Mouse (Mus musculus) lung, embryonic 14.5 days (tissue): ENCODE data around the gene Gdf9. TPM values are rescaled to one million over a fixed set of nuclear protein-coding genes. Genes with fewer than 3 reads are reported as not detected.

Experiments
- ATAC-seq: fragments of 200-750 bp; cut with Nextera tagmentation; 2 replicates; pipeline ENCODE4 v1.8.0; 2017; ENCODE audit warnings: mild to moderate bottlenecking, moderate TSS enrichment, moderate library complexity; ENCODE audit not compliant: insufficient read depth
- DNase-seq: peaks from one replicate; pipeline ENCODE4 v3.0.0-alpha.2; 2015
- H3K27ac ChIP-seq: fragments of 300-500 bp; sonication (generic); 2 replicates; pipeline ENCODE4 v1.5.1; 2014; ENCODE audit warnings: low read depth, mild to moderate bottlenecking, moderate library complexity
- H3K27me3 ChIP-seq: fragments of 300-500 bp; sonication (generic); 2 replicates; pipeline ENCODE4 v1.6.1; 2014; ENCODE audit warnings: low read length, control low read depth; ENCODE audit not compliant: insufficient read depth
- H3K36me3 ChIP-seq: fragments of 300-500 bp; sonication (generic); 2 replicates; pipeline ENCODE4 v1.6.1; 2014; ENCODE audit warnings: control low read depth; ENCODE audit not compliant: insufficient read depth
- H3K4me1 ChIP-seq: fragments of 300-500 bp; sonication (generic); 2 replicates; pipeline ENCODE4 v1.6.1; 2014; ENCODE audit warnings: antibody characterized with exemption, control low read depth; ENCODE audit not compliant: insufficient read depth
- H3K4me2 ChIP-seq: fragments of 300-500 bp; sonication (generic); 2 replicates; pipeline ENCODE4 v1.6.1; 2014; ENCODE audit warnings: mild to moderate bottlenecking
- H3K4me3 ChIP-seq: fragments of 300-500 bp; sonication (generic); 2 replicates; pipeline ENCODE4 v1.5.1; 2014; ENCODE audit warnings: low read depth, low read length
- H3K9ac ChIP-seq: fragments of 300-500 bp; sonication (generic); 2 replicates; pipeline ENCODE4 v1.6.1; 2014
- H3K9me3 ChIP-seq: fragments of 300-500 bp; sonication (generic); 2 replicates; pipeline ENCODE4 v1.6.1; 2016; ENCODE audit warnings: low read depth, low read length, control low read depth
- CTCF ChIP-seq: IDR thresholded peaks from 2 replicates; pipeline ENCODE4 v1.5.1; 2016; ENCODE audit warnings: antibody characterized with exemption, low read depth
- WGBS: fragments of 180-500 bp; shearing (Covaris S2); extraction: QIAGEN DNeasy Blood & Tissue Kit; methylation state at CpG from one replicate; pipeline ENCODE4 v1.1.7; 2014; 5-methylcytosine and 5-hydroxymethylcytosine counted together
- polyA plus RNA-seq: library from polyadenylated mRNA; unstranded; fragments of >200 nt; fragmentation: Nextera tagmentation; extraction: Ambion mirVana; gene quantifications from 2 replicates; pipeline ENCODE4 v1.2.1, GENCODE M21; 2014

The Gdf9 gene
- polyA plus RNA-seq, 1 experiment from 2014 or later = 2.0 TPM

DNA sequence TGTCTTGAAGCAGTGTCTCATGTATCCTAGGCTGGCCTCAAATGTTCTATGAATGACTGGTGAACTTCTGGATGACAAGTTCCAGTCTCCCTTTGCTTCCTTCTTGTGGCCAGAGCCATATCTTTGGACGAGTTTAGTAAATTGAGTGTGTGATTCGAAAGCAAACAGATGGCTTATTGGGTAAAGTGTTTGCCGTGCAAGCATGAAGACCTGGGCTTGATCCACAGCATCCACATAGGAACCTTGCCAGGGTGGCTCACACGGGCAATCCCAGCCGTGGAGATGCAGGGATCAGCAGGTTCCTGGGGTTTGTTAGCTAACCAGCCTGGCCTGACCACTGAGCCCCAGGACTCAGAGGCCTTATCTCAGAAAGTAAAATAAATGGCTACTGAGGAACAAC is 22.2 kb downstream of the Gdf9 start:
- no peak overlapping the region for H3K9ac ChIP-seq
- H3K36me3 ChIP-seq = no peaks in the 10 kb centered on the region
- H3K27me3 ChIP-seq = peaks cover 6% of the 10 kb centered on the region; the same call in 1 of the 2 replicates
- no peak overlapping the region for H3K27ac ChIP-seq
- H3K4me2 ChIP-seq = no peak overlapping the region
- no peak overlapping the region for H3K4me3 ChIP-seq
- WGBS = 69% methylated on average over 5 of the region's 5 CpGs
- no peak for TF ChIP-seq CTCF
- DNase-seq (no peak), ATAC-seq (no peak)
- peaks cover 5% of the 10 kb centered on the region; the same call in 1 of the 2 replicates for H3K4me1 ChIP-seq
- no peaks in the 10 kb centered on the region for H3K9me3 ChIP-seq

DNA sequence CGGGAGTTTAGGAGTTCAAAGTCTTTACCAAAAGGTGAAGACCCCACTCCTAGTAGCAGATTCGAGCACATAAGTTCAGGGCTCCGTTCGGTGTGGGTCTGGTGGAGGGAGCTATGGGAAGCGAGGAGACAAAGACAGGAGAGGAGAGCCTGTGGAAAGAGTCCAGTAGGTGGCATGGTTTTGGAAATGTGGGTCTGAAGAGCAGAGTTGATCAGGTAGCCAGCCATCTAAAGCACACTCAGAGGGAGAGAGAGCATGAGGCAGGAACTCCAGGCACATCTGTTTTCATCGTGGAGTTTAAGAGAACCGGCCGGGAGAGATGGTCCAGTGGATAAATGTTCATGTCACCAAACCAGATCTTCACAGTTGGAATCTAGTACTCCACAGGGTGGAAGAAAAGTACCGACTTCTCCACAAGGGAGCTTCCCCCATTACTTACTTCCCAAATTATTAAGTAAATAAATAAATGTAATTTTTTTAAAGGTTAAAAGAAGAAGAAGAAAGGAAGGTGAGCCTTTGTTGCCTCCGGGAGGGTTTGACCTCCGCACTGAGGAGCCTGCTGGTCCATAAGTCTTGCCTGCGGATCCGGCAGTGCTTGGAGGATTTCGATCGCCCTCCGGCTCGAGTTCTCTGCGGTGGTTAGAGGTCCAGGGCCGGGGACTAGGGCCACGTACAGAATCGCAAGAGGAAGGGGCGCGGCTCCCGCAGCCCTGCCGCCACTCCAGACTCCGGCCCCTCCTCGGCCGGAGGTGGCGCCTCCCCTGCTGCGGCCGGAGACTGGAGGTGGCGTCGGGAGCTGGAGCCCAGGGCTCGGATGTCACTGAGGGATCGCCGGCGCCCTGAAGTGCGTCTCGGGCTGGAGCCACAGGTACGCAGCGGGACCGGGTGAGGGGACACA is 25.9 kb downstream of the Gdf9 start, which contains the start of the genes Gm10447 and Shroom1:
Gm10447 (minus strand) TSS at position 637 of the 898 bp plus-strand sequence.
Shroom1 (plus strand) TSS at position 732 of the 898 bp plus-strand sequence.
- peak; percentile 60 for TF ChIP-seq CTCF
- H3K9me3 ChIP-seq = no peaks in the 10 kb centered on the region
- H3K27ac ChIP-seq = no peak within 1 kb of the TSS
- peak within 1 kb of the TSS; percentile 89 for H3K4me2 ChIP-seq
- ATAC-seq (peak; percentile 92), DNase-seq (peak; percentile 85)
- WGBS = 3% methylated on average over 42 of the region's 42 CpGs
- H3K36me3 ChIP-seq = no peaks in the 10 kb centered on the region
- peaks cover 12% of the 10 kb centered on the region for H3K27me3 ChIP-seq
- peak within 1 kb of the TSS; percentile 57 for H3K9ac ChIP-seq
- H3K4me1 ChIP-seq = no peaks in the 10 kb centered on the region
- peak within 1 kb of the TSS; percentile 54 for H3K4me3 ChIP-seq

DNA sequence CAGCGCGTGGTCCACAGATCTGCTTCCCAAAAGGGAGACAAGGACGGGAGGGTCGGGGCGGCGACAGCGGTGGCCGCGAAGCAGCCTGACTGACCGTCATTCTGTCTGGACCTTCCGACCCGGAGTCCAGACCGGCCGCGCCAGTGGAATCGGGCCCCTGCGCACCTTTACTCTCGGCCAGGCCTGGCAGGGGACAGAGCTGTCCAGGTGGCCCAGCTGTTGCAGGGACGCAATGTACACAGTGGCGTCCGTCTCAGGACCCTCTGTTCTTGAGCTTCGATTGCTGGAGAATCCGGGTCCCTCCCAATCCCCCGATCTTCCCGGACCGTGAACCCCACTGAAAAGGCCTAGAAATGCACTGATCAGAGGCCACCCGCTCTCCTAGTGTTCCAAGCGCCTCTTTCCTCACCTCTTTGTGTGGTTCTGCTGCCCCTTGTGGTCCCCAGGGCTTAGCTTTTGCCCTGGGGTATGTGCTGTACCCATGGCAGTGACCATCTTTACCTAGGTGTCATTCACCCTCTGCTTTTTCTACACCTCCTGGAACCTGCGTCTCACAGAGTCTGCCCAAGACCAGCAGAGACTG is 26.6 kb downstream of the Gdf9 start:
- 6% methylated on average over 29 of the region's 29 CpGs for WGBS
- H3K27ac ChIP-seq = no peak overlapping the region
- H3K4me3 ChIP-seq = peak overlapping the region; percentile 54
- H3K4me1 ChIP-seq = no peaks in the 10 kb centered on the region
- H3K9ac ChIP-seq = peak overlapping the region; percentile 57
- ATAC-seq (peak; percentile 48; the same call in 1 of the 2 replicates), DNase-seq (peak; percentile 46)
- H3K4me2 ChIP-seq = peak overlapping the region; percentile 89
- TF ChIP-seq CTCF = peak; percentile 53
- H3K36me3 ChIP-seq = no peaks in the 10 kb centered on the region
- H3K27me3 ChIP-seq = peaks cover 19% of the 10 kb centered on the region
- no peaks in the 10 kb centered on the region for H3K9me3 ChIP-seq

DNA sequence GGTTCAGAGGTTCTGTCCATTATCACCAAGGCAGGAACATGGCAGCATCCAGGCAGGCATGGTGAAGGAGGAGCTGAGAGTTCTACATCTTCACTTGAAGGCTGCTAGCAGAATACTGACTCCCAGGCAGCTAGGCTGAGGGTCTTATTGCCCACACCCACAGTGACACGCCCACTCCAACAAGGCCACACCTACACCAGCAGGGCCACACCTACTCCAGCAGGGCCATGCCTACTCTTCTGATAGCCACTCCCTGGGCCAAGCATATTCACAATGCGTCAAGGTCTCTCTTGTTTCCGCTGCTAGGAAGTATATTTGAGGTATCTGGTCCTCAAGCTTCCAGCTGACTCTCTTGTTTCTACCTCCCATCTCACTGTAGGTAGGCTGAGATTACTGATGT is 28.2 kb downstream of the Gdf9 start:
- H3K9ac ChIP-seq = no peak overlapping the region
- ATAC-seq (no peak), DNase-seq (no peak)
- no peak overlapping the region for H3K27ac ChIP-seq
- TF ChIP-seq CTCF = no peak
- H3K4me3 ChIP-seq = no peak overlapping the region
- no peaks in the 10 kb centered on the region for H3K4me1 ChIP-seq
- 63% methylated on average over 3 of the region's 3 CpGs for WGBS
- H3K36me3 ChIP-seq = no peaks in the 10 kb centered on the region
- no peak overlapping the region for H3K4me2 ChIP-seq
- H3K9me3 ChIP-seq = no peaks in the 10 kb centered on the region
- peaks cover 35% of the 10 kb centered on the region for H3K27me3 ChIP-seq

DNA sequence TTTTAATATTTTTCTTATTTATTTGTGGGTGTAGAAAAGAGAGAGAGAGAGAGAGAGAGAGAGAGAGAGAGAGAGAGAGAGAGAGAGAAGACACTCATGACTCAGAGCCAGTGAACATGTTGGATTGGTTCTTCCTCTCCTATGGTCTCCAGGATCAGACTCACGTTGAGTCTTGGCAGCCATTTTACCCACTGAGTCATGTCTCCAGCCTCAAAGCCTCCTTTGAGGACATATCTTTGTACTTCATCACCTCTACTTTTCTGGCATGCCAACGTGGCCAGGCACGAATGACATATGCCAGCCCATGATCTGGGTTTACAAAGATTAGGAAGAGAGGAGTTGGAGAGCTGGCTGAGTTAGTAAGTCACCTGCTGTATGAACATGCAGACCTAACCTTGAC is 29.4 kb downstream of the Gdf9 start:
- DNase-seq = no peak
- WGBS = 67% methylated on average over 3 of the region's 3 CpGs
- Histone ChIP-seq H3K4me3 (no peak overlapping the region), H3K27ac (no peak overlapping the region), H3K9ac (no peak overlapping the region), H3K36me3 (no peaks in the 10 kb centered on the region), H3K27me3 (peaks cover 47% of the 10 kb centered on the region), H3K9me3 (no peaks in the 10 kb centered on the region), H3K4me1 (no peaks in the 10 kb centered on the region), H3K4me2 (no peak overlapping the region)
- no peak for TF ChIP-seq CTCF
- no peak for ATAC-seq

DNA sequence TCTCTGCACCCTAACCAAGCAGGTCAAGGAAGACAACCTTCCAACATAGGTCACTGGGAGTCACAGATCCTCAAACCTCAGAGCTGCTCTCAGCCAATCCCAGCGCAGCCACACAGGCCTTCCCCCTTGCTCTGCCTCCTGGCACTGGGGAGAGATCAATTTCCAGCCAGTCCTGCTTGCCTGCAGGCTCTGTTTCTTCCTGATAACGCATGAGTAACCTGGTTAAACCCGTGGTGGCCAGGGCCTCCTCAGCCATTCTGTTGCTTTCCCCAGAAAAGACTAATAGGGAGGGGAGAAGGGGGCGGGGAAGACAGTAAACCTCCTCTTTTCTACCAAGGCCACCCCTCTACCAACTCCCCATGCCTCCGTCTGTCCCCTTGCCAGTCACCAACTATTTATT is 30.9 kb downstream of the Gdf9 start:
- H3K9ac ChIP-seq = no peak overlapping the region
- H3K4me1 ChIP-seq = peaks cover 4% of the 10 kb centered on the region; the same call in 1 of the 2 replicates

More for the DNA sequence above, 30.9 kb downstream of the Gdf9 start:
- ATAC-seq (no peak), DNase-seq (no peak)
- H3K4me3 ChIP-seq = no peak overlapping the region
- H3K4me2 ChIP-seq = no peak overlapping the region
- no peak for TF ChIP-seq CTCF
- H3K27me3 ChIP-seq = peaks cover 60% of the 10 kb centered on the region
- no peak overlapping the region for H3K27ac ChIP-seq
- no peaks in the 10 kb centered on the region for H3K9me3 ChIP-seq
- 25% methylated on average over 5 of the region's 5 CpGs for WGBS
- H3K36me3 ChIP-seq = no peaks in the 10 kb centered on the region
